Mouse (Mus musculus) thymus, adult 2 months (tissue): ENCODE results near the gene Vps33a. TPM values are rescaled to one million over a fixed set of nuclear protein-coding genes. Genes with fewer than 3 reads are reported as not detected.

Experiments
- DNase-seq: peaks from one replicate; pipeline ENCODE4 v3.0.0; 2021
- H3K27ac ChIP-seq: fragments of 200-500 bp; 2 replicates; pipeline ENCODE4 v1.5.1; 2012; ENCODE audit warnings: low read length, control low read depth; ENCODE audit not compliant: control insufficient read depth, insufficient read depth
- H3K27me3 ChIP-seq: fragments of 200-500 bp; 2 replicates; pipeline ENCODE4 v1.6.1; 2012; ENCODE audit warnings: mild to moderate bottlenecking, low read length, moderate library complexity, mixed read lengths; ENCODE audit not compliant: control insufficient read depth, insufficient read depth
- H3K36me3 ChIP-seq: fragments of 200-500 bp; 2 replicates; pipeline ENCODE4 v1.6.1; 2012; ENCODE audit warnings: mild to moderate bottlenecking, low read length, moderate library complexity; ENCODE audit not compliant: control insufficient read depth, insufficient read depth
- H3K4me1 ChIP-seq: fragments of 200-500 bp; replicated peaks from 2 replicates; pipeline ENCODE4 v1.6.1; 2012; ENCODE audit warnings: low read length; ENCODE audit not compliant: control insufficient read depth, insufficient read depth
- H3K4me3 ChIP-seq: fragments of 200-500 bp; 2 replicates; pipeline ENCODE4 v1.5.1; 2012; ENCODE audit warnings: mild to moderate bottlenecking, low read length, control low read depth, moderate library complexity; ENCODE audit not compliant: control insufficient read depth, insufficient read depth
- CTCF ChIP-seq: fragments of 200-500 bp; IDR thresholded peaks from 2 replicates; pipeline ENCODE4 v1.5.1; 2012; ENCODE audit warnings: mild to moderate bottlenecking, control low read depth, low read length, moderate library complexity, borderline replicate concordance; ENCODE audit not compliant: control insufficient read depth, poor library complexity, insufficient read depth; ENCODE audit errors: extremely low read depth
- POLR2A ChIP-seq: fragments of 200-500 bp; IDR thresholded peaks from 2 replicates; pipeline ENCODE4 v1.6.1; 2012; ENCODE audit warnings: mild to moderate bottlenecking, low read length, control low read depth, moderate library complexity; ENCODE audit not compliant: control insufficient read depth, poor library complexity, insufficient read depth; ENCODE audit errors: extremely low read depth
- WGBS: fragments of 180-500 bp; shearing (Covaris S2); methylation state at CpG from one replicate; pipeline ENCODE4 v1.1.7; 2018; 5-methylcytosine and 5-hydroxymethylcytosine counted together
- polyA plus RNA-seq: library from polyadenylated mRNA; depleted of rRNA; stranded (reverse); fragments of >200 nt; gene quantifications from 2 replicates; pipeline ENCODE4 v1.2.3, GENCODE M21; 2012; rRNA removed

The Vps33a gene
- 25.2 and 26.3 TPM in 2 replicates for polyA plus RNA-seq

DNA sequence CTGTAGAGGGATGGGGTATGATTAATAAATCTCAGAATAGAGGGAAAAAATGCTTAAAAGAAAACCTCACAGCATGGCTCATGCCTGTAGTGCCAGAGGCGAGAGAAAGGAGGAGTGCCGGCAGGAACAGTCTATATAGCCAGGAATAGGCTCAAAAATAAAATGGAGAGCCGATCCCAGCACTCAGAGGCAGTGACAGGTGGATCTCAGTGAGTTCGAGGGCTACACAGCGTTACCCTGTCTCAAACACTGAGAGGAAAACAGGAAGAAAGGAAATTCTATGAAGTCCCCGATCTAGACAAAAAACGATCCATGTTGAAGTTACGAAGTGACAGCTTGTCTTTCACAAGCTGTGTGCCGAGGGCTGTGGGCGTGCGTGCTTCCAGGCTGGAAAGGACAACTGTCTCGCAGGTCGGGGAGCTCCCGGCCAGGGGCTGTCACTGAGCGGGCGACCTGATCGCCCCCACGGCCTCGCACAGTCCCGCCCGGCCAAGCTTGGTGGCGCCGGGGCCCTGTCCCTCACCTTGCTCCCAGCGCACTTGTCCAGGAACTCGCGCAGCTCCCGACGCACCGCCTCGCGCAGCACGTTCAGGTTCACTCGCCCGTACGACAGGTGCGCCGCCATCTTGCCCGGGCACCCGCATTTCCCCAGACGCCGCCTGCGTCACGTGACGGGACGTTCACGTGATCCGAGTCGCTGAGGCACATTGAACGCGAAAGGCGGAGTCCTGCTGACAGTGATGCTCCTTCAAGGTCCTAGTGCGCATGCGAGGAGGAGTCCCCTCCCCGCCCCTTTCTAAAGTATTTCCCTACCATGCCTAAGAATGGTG, at the start of gene Vps33a:
Gene Vps33a, minus strand, starts transcription at position 682 of the 830 bp plus-strand sequence.
- H3K4me3 ChIP-seq: peak within 1 kb of the TSS; percentile 69
- TF ChIP-seq POLR2A (0 out of 2 replicates have a peak, but pooled peaks have one; percentile 33), CTCF (0 out of 2 replicates have a peak, but pooled peaks have one; percentile 25)
- H3K36me3 ChIP-seq: peaks cover 12% of the 10 kb centered on the region
- peak; percentile 98 for DNase-seq
- peaks cover 5% of the 10 kb centered on the region for H3K4me1 ChIP-seq
- H3K27me3 ChIP-seq: no peaks in the 10 kb centered on the region
- WGBS: under 1% methylated on average over 54 of the region's 54 CpGs
- no peak within 1 kb of the TSS for H3K27ac ChIP-seq

DNA sequence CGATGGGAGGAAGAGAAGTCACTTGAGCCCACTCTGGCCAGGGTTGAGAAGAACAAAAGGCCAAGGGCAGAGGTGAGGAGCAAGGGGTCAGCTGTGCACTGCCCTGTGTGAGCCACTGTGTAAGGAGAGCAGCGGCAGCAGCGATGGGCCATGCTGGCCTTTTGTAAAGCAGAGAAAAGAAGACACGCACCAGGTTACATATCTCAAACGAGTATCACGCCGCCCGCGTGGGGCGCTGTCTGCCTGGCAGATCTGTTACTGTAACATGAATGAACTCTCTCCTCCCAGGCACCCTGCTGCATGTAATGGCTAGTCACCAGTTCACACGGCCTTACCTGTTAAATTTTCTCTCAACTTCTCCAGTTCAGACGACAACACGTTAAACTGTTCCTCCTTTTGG, 49.6 kb upstream of the Vps33a start:
- H3K36me3 ChIP-seq: peaks cover 8% of the 10 kb centered on the region
- 97% methylated on average over 13 of the region's 13 CpGs for WGBS
- DNase-seq: no peak
- no peak for TF ChIP-seq POLR2A
- no peak for TF ChIP-seq CTCF
- H3K4me1 ChIP-seq: no peaks in the 10 kb centered on the region
- H3K27me3 ChIP-seq: no peaks in the 10 kb centered on the region
- H3K4me3 ChIP-seq: no peak overlapping the region
- no peak overlapping the region for H3K27ac ChIP-seq

GRCm38 (mm10) chr5:123618558-123618957, 45.7 kb upstream of the Vps33a start:
- Histone ChIP-seq H3K27me3 (no peaks in the 10 kb centered on the region), H3K4me1 (no peaks in the 10 kb centered on the region), H3K27ac (no peak overlapping the region), H3K4me3 (no peak overlapping the region), H3K36me3 (peaks cover 31% of the 10 kb centered on the region)
- 57% methylated on average over 2 of the region's 2 CpGs for WGBS
- peak; percentile 44 for DNase-seq
- TF ChIP-seq POLR2A (no peak), CTCF (no peak)

DNA sequence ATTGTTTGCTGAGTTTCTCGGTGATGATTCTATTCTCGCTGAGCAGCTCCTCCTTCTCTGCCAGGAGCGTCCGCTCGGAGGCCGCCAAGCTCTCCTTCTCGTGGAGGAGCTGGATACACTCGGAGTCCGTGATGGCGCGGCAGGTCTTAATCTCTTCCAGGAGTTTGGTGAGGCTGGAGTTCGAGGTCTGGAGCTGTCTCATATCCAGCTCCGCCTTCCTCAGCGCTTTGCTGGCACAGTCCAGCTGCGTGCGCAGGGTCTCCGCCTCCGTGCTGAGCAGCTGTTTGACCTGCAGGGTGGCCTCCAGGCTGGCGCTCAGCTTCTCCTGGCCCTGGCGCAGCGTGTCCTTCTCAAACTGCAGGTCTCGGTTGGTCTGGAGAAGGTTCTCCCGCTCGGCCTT, 41.4 kb upstream of the Vps33a start:
- TF ChIP-seq CTCF (no peak), POLR2A (no peak)
- DNase-seq: no peak
- Histone ChIP-seq H3K4me3 (no peak overlapping the region), H3K36me3 (peaks cover 28% of the 10 kb centered on the region), H3K27me3 (no peaks in the 10 kb centered on the region), H3K4me1 (no peaks in the 10 kb centered on the region), H3K27ac (no peak overlapping the region)
- 96% methylated on average over 24 of the region's 24 CpGs for WGBS

GRCm38 (mm10) chr5:123609843-123610242, 37.0 kb upstream of the Vps33a start:
- 54% methylated on average over 4 of the region's 4 CpGs for WGBS
- Histone ChIP-seq H3K4me3 (no peak overlapping the region), H3K4me1 (no peaks in the 10 kb centered on the region), H3K36me3 (peaks cover 3% of the 10 kb centered on the region; the same call in 1 of the 2 replicates), H3K27me3 (no peaks in the 10 kb centered on the region), H3K27ac (no peak overlapping the region)
- peak; percentile 59 for DNase-seq
- no peak for TF ChIP-seq POLR2A
- no peak for TF ChIP-seq CTCF

DNA sequence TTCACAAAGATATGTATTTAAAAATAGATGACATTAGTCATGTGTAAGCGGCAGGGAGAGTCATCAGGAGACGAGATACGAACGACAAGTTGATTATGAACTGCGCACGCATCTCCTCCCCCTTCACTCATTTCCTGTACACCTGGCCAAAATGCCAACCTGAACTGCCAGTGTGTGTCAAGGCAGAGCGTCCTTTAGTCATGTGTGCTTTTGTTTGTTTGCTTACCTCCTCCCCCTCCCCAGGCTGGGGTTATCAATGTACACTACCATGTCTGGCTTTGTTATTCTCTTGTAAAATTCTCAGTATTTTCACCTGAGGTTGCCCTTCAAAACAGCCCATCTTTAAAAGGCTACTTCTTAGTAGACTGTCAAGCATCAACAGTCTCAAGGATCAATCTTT, 36.6 kb upstream of the Vps33a start:
- Histone ChIP-seq H3K4me1 (no peaks in the 10 kb centered on the region), H3K36me3 (peaks cover 3% of the 10 kb centered on the region; the same call in 1 of the 2 replicates), H3K27ac (no peak overlapping the region), H3K4me3 (no peak overlapping the region), H3K27me3 (no peaks in the 10 kb centered on the region)
- TF ChIP-seq POLR2A (no peak), CTCF (no peak)
- WGBS: 96% methylated on average over 7 of the region's 7 CpGs
- no peak for DNase-seq
